Mouse (Mus musculus) layer of hippocampus, adult 18-20 months (tissue): ENCODE data around the gene Rps3. TPM values are rescaled to one million over a fixed set of nuclear protein-coding genes. Genes with fewer than 3 reads are reported as not detected.
"Not testable (repeated sequence)": the region's sequence is repeated elsewhere in the genome, so short reads cannot be mapped to it uniquely, and the experiment has no call there.

ENCODE experiments used
- DNase-seq, 2 experiments: peaks; one replicate each; pipeline ENCODE4 v3.0.0; 2022; ENCODE audit warnings: low spot score in 2 of 2
- long read RNA-seq: library from polyadenylated mRNA; stranded (forward); transcript quantifications from one replicate; pipeline ENCODE4 v2.0.0, GENCODE M21; 2021
- total RNA-seq, 2 experiments: library from RNA; stranded (reverse); gene quantifications; 2 replicates each; pipeline ENCODE4 v1.2.3; 2021

Rps3 gene
- 100 to 1,000 TPM; 288 to 291 TPM for total RNA-seq
- long read RNA-seq, transcript Rps3-201 (7 exons, 1,908 nt), result major isoform, 142 of 150 reads
- long read RNA-seq, partial matches to known transcripts, result 6 of 150 reads
- long read RNA-seq, other reads (novel, unspliced or antisense), result 2 of 150 reads

GRCm38 (mm10) chr7:99483271-99483923 is at the start of gene Rps3:
Rps3 (minus strand) TSS chr7:99483738.
- peak; percentile 94 to 99 for DNase-seq

DNA sequence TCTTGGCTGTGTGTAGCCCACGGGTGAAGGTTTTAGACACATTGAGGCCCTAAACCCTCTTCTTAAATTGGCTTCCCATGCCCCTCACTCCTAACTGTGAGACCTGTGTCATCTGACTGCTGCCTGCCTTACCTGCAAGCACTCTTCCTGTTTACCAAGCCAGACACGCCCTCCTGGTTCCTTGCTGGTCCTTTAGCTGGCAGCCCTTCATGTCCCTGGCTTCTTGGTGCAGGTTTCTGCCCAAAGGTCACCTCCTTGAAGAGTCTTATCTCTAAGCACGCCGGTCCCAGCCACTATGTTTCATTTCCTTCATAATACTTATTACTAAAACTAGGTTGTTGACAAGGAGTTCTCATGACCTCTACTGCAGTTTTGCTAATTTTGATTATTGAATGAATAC is 49.0 kb upstream of the Rps3 start:
- no peak for DNase-seq

GRCm38 (mm10) chr7:99531408-99531970 is 48.0 kb upstream of the Rps3 start:
- no peak for DNase-seq

DNA sequence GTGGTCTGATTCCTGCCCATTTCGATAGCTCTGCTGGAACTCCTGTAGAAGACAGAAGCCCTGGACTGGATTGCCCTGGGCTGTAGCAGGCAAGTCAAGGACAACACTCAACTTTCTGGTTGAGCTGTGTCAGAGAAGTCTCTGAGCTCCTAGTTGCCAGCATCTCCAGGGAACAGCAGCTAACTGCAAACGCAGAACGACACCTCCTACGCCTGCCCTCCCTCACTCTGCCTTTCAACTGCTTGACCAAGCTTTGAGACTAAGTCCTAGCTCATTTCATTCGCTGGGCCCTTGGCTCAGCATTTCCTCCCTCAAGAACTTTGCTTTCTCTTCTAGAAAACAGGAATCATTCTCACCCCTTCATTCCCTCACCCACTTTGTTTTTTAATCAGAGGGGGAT is 45.9 kb upstream of the Rps3 start:
- no peak for DNase-seq

GRCm38 (mm10) chr7:99528547-99528946 is 45.0 kb upstream of the Rps3 start:
- DNase-seq, result no peak

DNA sequence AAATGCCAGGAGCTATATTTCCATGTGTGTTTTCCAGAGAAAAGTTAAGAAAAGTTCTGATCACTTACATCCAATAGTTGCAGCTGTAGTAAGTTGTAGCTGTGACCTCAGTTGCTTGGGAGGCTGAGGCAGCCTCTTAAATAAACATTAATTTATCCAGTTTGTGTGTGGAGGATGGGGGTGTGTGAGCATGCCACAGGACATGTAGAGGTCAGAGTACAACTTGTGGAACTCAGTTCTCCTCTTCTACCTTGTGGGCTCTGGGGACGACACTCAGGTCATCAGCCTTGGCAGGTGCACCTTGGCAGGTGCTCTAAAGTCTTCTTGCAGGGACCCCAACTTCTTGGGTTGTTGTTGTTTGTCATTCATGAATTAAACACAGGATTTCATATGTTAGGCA is 40.3 kb upstream of the Rps3 start:
- no peak for DNase-seq

DNA sequence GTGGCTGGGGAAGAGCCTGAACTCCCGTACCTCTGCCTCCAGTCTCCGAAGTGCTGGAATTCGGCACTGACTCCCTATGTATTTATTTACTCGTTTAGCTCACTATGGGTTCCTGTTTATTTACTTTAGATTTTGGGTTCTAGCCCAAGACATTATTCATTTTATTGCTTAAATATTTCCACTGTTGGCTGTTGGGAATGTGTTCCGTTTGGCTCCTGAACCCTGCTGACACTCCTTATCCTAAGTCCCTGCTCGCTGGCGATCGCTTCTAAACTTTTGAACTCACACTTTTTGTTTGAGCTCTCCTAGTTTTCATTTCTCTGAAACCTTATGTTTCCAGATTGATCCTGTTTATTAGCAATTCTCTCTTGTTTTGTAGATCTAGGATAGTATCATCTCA is 39.6 kb upstream of the Rps3 start:
- DNase-seq, result no peak

DNA sequence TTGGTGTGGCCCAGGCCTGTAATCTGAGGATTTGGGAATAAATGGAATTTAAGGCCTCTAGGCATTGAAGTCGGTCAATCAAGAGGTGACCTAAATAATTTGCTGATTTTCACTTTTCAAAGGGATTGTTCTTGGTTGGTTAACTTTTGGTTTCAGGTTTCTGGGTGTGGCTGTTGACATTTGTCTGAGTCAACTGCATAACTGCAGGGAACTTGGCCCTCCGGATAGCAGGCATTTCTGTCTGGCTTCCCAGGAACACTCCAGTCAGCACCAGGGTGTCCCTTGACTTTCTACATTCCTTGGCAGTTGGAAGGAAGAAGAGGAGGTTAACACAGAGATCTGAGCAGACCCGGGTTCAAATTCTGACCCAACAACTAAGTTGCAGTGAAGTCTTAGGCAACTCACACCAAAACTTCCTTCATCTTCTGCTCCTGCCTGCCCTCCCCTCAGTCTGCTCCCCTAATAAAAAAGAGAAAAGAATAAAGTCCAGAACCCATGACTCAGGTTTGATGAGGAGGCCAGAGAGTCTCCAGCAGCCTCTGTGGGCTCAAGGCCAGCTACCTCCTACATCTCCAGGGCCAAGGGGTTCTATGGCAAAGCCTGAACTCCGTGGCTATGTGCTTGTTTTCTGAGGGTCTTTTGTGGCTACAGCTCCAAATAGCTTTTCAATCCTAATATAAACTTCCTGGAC is 35.6 kb upstream of the Rps3 start:
- no peak for DNase-seq

GRCm38 (mm10) chr7:99516814-99517157 is 33.2 kb upstream of the Rps3 start:
- DNase-seq, result no peak

GRCm38 (mm10) chr7:99516092-99516813 is 32.7 kb upstream of the Rps3 start:
- no peak for DNase-seq

DNA sequence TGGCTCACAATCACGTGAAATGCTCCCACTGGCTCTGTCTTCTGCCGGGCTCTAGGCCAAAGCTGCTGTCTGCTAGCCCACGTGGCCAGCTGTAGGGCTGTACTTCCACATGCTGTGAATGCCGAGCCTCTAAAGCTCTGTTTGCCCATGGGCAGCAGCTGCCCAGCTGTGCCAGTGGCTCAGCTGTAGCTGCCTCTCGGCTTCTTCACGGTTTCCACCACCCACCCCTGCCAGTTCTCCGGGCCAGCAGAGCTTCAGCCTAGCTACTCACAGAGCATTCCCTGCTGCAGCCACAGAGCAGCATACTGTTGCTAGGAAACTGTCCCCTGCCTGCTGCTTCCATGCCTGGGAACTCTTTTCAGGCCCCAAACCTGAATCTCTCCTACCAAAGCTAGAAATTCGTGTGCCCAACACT is 26.6 kb upstream of the Rps3 start:
- peak; percentile 65 to 76 for DNase-seq

DNA sequence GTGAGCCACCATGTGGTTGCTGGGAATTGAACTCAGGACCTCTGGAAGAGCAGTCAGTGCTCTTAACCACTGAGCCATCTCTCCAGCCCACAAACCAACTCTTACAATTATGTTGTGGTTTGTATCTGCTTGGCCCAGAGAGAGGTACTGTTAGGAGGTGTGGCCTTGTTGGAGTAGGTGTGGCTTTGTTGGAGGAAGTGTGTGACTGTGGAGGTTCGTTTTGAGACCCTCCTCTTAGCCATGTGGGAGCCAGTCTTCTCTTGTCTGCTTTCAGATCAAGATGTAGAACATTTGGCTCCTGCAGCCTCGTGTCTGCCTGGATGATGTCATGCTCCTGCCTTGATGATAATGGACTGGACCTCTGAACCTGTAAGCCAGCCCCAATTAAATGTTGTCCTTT is 24.6 kb upstream of the Rps3 start:
- DNase-seq, result not testable (repeated sequence)

DNA sequence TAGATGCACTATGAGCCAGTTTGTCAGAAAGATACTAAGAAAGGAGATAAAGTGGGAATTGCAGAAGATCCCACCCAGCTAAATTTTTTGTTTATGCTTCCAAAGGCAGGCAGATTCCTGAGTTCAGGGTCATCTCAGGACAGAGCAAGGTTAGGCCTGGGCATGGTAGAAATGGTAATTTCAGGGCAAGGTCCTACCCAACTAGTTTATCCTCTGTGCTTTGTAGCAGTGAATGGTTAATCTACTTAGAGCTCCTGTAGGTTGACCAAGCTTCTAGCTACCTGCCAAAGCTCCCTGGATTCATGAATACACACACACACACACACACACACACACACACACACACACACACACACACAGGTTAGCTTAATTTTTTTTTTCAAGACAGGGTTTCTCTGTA is 21.0 kb upstream of the Rps3 start:
- no peak for DNase-seq

DNA sequence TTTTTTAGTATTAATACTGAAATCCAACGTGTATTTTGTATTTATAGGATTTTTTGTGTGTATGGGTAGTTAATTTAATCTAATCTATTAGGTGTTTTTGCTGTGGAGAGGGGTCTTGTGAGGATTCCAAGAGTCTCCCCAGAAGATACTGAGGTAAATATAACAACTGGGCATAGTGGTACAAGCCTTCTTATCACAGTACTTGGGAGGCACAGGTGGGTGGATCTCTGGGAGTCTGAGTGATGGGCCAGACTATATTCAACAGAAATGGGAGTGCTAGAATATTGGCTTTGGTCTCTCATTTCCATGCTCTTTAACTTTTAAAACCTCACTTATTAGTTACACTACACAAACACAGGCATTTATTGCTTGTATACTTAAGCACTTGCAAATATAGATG is 17.6 kb upstream of the Rps3 start:
- no peak for DNase-seq

GRCm38 (mm10) chr7:99500655-99501054 is 17.1 kb upstream of the Rps3 start:
- no peak for DNase-seq

DNA sequence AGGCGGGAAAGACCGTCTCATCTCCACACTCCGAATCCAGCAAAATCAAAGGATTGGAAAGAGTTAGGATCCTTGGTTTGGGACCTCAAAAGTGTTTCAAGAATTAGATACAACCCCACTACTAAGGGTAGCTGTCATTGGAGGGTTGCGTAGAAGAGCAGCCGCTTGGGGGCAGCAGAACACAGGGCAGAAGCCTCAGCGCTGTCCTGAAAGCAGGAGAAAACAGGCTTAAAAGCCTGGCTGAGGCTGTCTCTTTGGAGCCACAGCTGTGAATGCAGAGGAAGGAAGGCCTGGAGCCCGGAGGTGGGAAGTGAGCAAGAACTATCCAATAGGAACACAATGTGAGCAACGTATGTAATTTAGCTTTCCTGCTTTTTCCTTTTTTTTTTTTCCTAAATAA is 16.7 kb upstream of the Rps3 start:
- peak; percentile 76 to 91 for DNase-seq

GRCm38 (mm10) chr7:99499128-99499527 is 15.6 kb upstream of the Rps3 start:
- no peak for DNase-seq

- DNase-seq, result no peak
Measured at GRCm38 (mm10) chr7:99489708-99490107, 6.2 kb upstream of the Rps3 start.

DNA sequence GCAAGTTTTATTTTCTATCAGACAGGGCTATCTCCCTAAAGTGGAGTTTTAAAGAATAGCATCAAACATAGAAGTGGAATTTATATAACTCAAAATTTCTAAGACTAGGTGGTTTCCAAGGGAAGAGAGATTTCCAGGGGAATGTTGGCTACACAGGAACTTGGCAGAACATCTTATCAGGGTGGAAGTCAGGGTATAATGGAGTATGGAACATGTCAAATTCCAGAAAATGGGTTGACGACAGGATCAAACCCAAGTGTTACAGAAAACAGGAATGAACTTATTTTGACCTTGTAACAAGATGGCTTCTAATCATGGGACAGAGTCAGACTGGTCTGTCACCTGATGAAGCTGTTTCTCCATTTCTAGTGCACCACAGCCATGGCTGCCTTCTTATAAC is 1.1 kb upstream of the Rps3 start:
- DNase-seq, result no peak

DNA sequence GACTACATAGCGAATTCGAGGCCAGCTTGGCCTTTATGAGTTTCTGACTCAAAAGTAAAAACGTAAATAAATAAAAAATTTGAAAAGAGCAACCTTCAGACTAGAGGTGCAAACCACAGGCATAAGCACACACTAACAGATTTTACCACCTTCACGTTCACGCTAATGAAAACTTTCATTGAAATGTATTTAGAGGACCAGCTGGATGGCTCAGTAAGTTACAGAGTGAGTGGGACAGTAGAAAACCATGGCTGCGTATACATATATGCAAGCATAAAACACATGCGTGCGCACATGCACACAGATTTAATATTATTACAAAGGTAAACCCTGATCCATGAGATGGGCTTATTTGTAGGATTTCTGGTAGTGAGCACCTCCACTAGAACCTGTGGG is 384 bp upstream of the Rps3 start:
- no peak for DNase-seq

- DNase-seq, result no peak
Measured at GRCm38 (mm10) chr7:99482637-99483036, 901 bp downstream of the Rps3 start.

GRCm38 (mm10) chr7:99477235-99477634 is 6.3 kb downstream of the Rps3 start:
- DNase-seq, result no peak
